Mouse (Mus musculus): ENCODE data around the gene Olfr24. TPM values are rescaled to one million over a fixed set of nuclear protein-coding genes. Genes with fewer than 3 reads are reported as not detected.

The Olfr24 gene
- polyA plus RNA-seq, 1 experiment from 2014 or later, result not detected

Other genes starting within 250 kb of the Olfr24 start
- gene Muc16, start 89.5 kb downstream of the Olfr24 start, polyA plus RNA-seq (2016; fragmentation: Nextera tagmentation; extraction: Ambion mirVana), result 0.01 TPM in 1 of 2 replicates, not detected in the other
- not detected in 2 replicates for gene Olfr828, start 55.5 kb upstream of the Olfr24 start, polyA plus RNA-seq (2016; fragmentation: Nextera tagmentation; extraction: Ambion mirVana)
- gene Olfr829, start 90.9 kb upstream of the Olfr24 start, polyA plus RNA-seq (2016; fragmentation: Nextera tagmentation; extraction: Ambion mirVana), result not detected in 2 replicates
- gene Olfr830, start 110.7 kb upstream of the Olfr24 start, polyA plus RNA-seq (2016; fragmentation: Nextera tagmentation; extraction: Ambion mirVana), result not detected in 2 replicates
- not detected in 2 replicates for gene Olfr832, start 173.1 kb upstream of the Olfr24 start, polyA plus RNA-seq (2016; fragmentation: Nextera tagmentation; extraction: Ambion mirVana)
- gene Olfr834, start 224.0 kb upstream of the Olfr24 start, polyA plus RNA-seq (2016; fragmentation: Nextera tagmentation; extraction: Ambion mirVana), result not detected in 2 replicates